Mouse (Mus musculus) layer of hippocampus, postnatal 14 days (tissue): ENCODE measurements at regions not wholly inside any gene's neighbourhood (a gene's known extent, or its start where the extent isn't known, plus 50 kb on each side); places are given as distances from the start of the nearest gene placed in this dataset.

ENCODE experiments used
- DNase-seq, 2 experiments: peaks; one replicate each; pipeline ENCODE4 v3.0.0; 2021 to 2022; ENCODE audit warnings: low spot score in 2 of 2, mixed read lengths in 1 of 2

- DNase-seq = no peak
Observed at GRCm38 (mm10) chr9:41595749-41596148, 434.3 kb upstream of the Ubash3b start.

- DNase-seq = no peak
Observed at GRCm38 (mm10) chr9:41593998-41594397, 432.5 kb upstream of the Ubash3b start.

- no peak for DNase-seq
Observed at GRCm38 (mm10) chr9:41592900-41593690, 431.6 kb upstream of the Ubash3b start.

GRCm38 (mm10) chr9:41592101-41592500 is 430.6 kb upstream of the Ubash3b start:
- no peak for DNase-seq

GRCm38 (mm10) chr9:41590164-41590563 is 428.7 kb upstream of the Ubash3b start:
- no peak for DNase-seq

GRCm38 (mm10) chr9:41588466-41589425 is 427.2 kb upstream of the Ubash3b start:
- DNase-seq = no peak

- no peak for DNase-seq
Observed at GRCm38 (mm10) chr9:41587762-41588161, 426.3 kb upstream of the Ubash3b start.

GRCm38 (mm10) chr9:41586966-41587570 is 425.6 kb upstream of the Ubash3b start:
- no peak for DNase-seq

- no peak for DNase-seq
Observed at GRCm38 (mm10) chr9:41586291-41586690, 424.8 kb upstream of the Ubash3b start.

GRCm38 (mm10) chr9:41585771-41586170 is 424.3 kb upstream of the Ubash3b start:
- no peak for DNase-seq

- no peak for DNase-seq
Observed at GRCm38 (mm10) chr9:41585012-41585411, 423.5 kb upstream of the Ubash3b start.

GRCm38 (mm10) chr9:41583711-41584329 is 422.3 kb upstream of the Ubash3b start:
- DNase-seq = peak; percentile 52 to 65

GRCm38 (mm10) chr9:41583276-41583675 is 421.8 kb upstream of the Ubash3b start:
- DNase-seq = no peak

GRCm38 (mm10) chr9:41582711-41583236 is 421.3 kb upstream of the Ubash3b start:
- no peak for DNase-seq

GRCm38 (mm10) chr9:41582171-41582570 is 420.7 kb upstream of the Ubash3b start:
- no peak for DNase-seq

GRCm38 (mm10) chr9:41581741-41582140 is 420.2 kb upstream of the Ubash3b start:
- DNase-seq = no peak

- DNase-seq = no peak
Observed at GRCm38 (mm10) chr9:41581152-41581551, 419.7 kb upstream of the Ubash3b start.

GRCm38 (mm10) chr9:41580611-41581041 is 419.1 kb upstream of the Ubash3b start:
- DNase-seq = peak; percentile 83 to 88

GRCm38 (mm10) chr9:41580067-41580466 is 418.6 kb upstream of the Ubash3b start:
- DNase-seq = no peak

GRCm38 (mm10) chr9:41579107-41580014 is 417.9 kb upstream of the Ubash3b start:
- DNase-seq = peak; percentile 63 to 85
